Mouse (Mus musculus): ENCODE measurements around the gene Vav2. TPM values are rescaled to one million over a fixed set of nuclear protein-coding genes. Genes with fewer than 3 reads are reported as not detected.
A peak's percentile ranks its signal among the peaks of the same experiment; 100 is the strongest.

The Vav2 gene
- polyA plus RNA-seq, 1 experiment = 18.8 TPM

- Histone ChIP-seq H3K27ac (ENCODE audit: control insufficient read depth, insufficient read depth, low read depth, low read length, poor library complexity) (no peak overlapping the region), H3K4me3 (replicated peaks; ENCODE audit: control insufficient read depth, low read depth, low read length) (no peak overlapping the region), H3K4me1 (ENCODE audit: control insufficient read depth, insufficient read depth, low read length) (peaks cover 9% of the 10 kb centered on the region; the same call in 1 of the 2 replicates)
- WGBS = 74% methylated on average over 2 of the region's 2 CpGs
- TF ChIP-seq CTCF (IDR thresholded peaks at IDR 0.05; ENCODE audit: control insufficient read depth, insufficient read depth, low read length) (no peak), POLR2A (IDR thresholded peaks at IDR 0.05; ENCODE audit: borderline replicate concordance, control insufficient read depth, low read depth, low read length) (no peak)
These were observed 68.4 kb downstream of the Vav2 start for GRCm38 (mm10) chr2:27358461-27358860.

GRCm38 (mm10) chr2:27355684-27356083 lies 71.1 kb downstream of the Vav2 start:
- peak overlapping the region; percentile 71; the same call in 1 of the 2 replicates for H3K27ac ChIP-seq (ENCODE audit: control insufficient read depth, insufficient read depth, low read depth, low read length, poor library complexity)
- WGBS = 67% methylated on average over 4 of the region's 4 CpGs
- H3K4me1 ChIP-seq (ENCODE audit: control insufficient read depth, insufficient read depth, low read length) = peaks cover 9% of the 10 kb centered on the region; the same call in 1 of the 2 replicates
- H3K4me3 ChIP-seq (replicated peaks; ENCODE audit: control insufficient read depth, low read depth, low read length) = no peak overlapping the region
- TF ChIP-seq CTCF (IDR thresholded peaks at IDR 0.05; ENCODE audit: control insufficient read depth, insufficient read depth, low read length) = no peak
- no peak for TF ChIP-seq POLR2A (IDR thresholded peaks at IDR 0.05; ENCODE audit: borderline replicate concordance, control insufficient read depth, low read depth, low read length)

GRCm38 (mm10) chr2:27354610-27355211 lies 72.1 kb downstream of the Vav2 start:
- peak overlapping the region; percentile 71 for H3K27ac ChIP-seq (ENCODE audit: control insufficient read depth, insufficient read depth, low read depth, low read length, poor library complexity)
- H3K4me1 ChIP-seq (ENCODE audit: control insufficient read depth, insufficient read depth, low read length) = peaks cover 12% of the 10 kb centered on the region
- 40% methylated on average over 6 of the region's 6 CpGs for WGBS
- H3K4me3 ChIP-seq (replicated peaks; ENCODE audit: control insufficient read depth, low read depth, low read length) = no peak overlapping the region
- no peak for TF ChIP-seq POLR2A (IDR thresholded peaks at IDR 0.05; ENCODE audit: borderline replicate concordance, control insufficient read depth, low read depth, low read length)
- no peak for TF ChIP-seq CTCF (IDR thresholded peaks at IDR 0.05; ENCODE audit: control insufficient read depth, insufficient read depth, low read length)

- Histone ChIP-seq H3K27ac (ENCODE audit: control insufficient read depth, insufficient read depth, low read depth, low read length, poor library complexity) (no peak overlapping the region), H3K4me3 (replicated peaks; ENCODE audit: control insufficient read depth, low read depth, low read length) (no peak overlapping the region), H3K4me1 (ENCODE audit: control insufficient read depth, insufficient read depth, low read length) (peaks cover 18% of the 10 kb centered on the region)
- 81% methylated on average over 8 of the region's 8 CpGs for WGBS
- TF ChIP-seq POLR2A (IDR thresholded peaks at IDR 0.05; ENCODE audit: borderline replicate concordance, control insufficient read depth, low read depth, low read length) (no peak), CTCF (IDR thresholded peaks at IDR 0.05; ENCODE audit: control insufficient read depth, insufficient read depth, low read length) (no peak)
These were observed 74.1 kb downstream of the Vav2 start for GRCm38 (mm10) chr2:27352720-27353119.

GRCm38 (mm10) chr2:27350371-27350770 lies 76.5 kb downstream of the Vav2 start:
- 14% methylated on average over 5 of the region's 5 CpGs for WGBS
- Histone ChIP-seq H3K4me3 (replicated peaks; ENCODE audit: control insufficient read depth, low read depth, low read length) (no peak overlapping the region), H3K4me1 (ENCODE audit: control insufficient read depth, insufficient read depth, low read length) (peaks cover 17% of the 10 kb centered on the region), H3K27ac (ENCODE audit: control insufficient read depth, insufficient read depth, low read depth, low read length, poor library complexity) (no peak overlapping the region)
- TF ChIP-seq POLR2A (IDR thresholded peaks at IDR 0.05; ENCODE audit: borderline replicate concordance, control insufficient read depth, low read depth, low read length) (no peak), CTCF (IDR thresholded peaks at IDR 0.05; ENCODE audit: control insufficient read depth, insufficient read depth, low read length) (no peak)

- TF ChIP-seq CTCF (IDR thresholded peaks at IDR 0.05; ENCODE audit: control insufficient read depth, insufficient read depth, low read length) (no peak), POLR2A (IDR thresholded peaks at IDR 0.05; ENCODE audit: borderline replicate concordance, control insufficient read depth, low read depth, low read length) (no peak)
- Histone ChIP-seq H3K4me3 (replicated peaks; ENCODE audit: control insufficient read depth, low read depth, low read length) (no peak overlapping the region), H3K4me1 (ENCODE audit: control insufficient read depth, insufficient read depth, low read length) (peaks cover 4% of the 10 kb centered on the region; the same call in 1 of the 2 replicates), H3K27ac (ENCODE audit: control insufficient read depth, insufficient read depth, low read depth, low read length, poor library complexity) (no peak overlapping the region)
- WGBS = 59% methylated on average over 12 of the region's 12 CpGs
These were observed 82.8 kb downstream of the Vav2 start for GRCm38 (mm10) chr2:27343984-27344453.

- TF ChIP-seq CTCF (IDR thresholded peaks at IDR 0.05; ENCODE audit: control insufficient read depth, insufficient read depth, low read length) (no peak), POLR2A (IDR thresholded peaks at IDR 0.05; ENCODE audit: borderline replicate concordance, control insufficient read depth, low read depth, low read length) (no peak)
- no peak overlapping the region for H3K4me3 ChIP-seq (replicated peaks; ENCODE audit: control insufficient read depth, low read depth, low read length)
- 89% methylated on average over 6 of the region's 6 CpGs for WGBS
- H3K4me1 ChIP-seq (ENCODE audit: control insufficient read depth, insufficient read depth, low read length) = no peaks in the 10 kb centered on the region
- H3K27ac ChIP-seq (ENCODE audit: control insufficient read depth, insufficient read depth, low read depth, low read length, poor library complexity) = no peak overlapping the region
These were observed 86.2 kb downstream of the Vav2 start for GRCm38 (mm10) chr2:27340682-27341081.

GRCm38 (mm10) chr2:27339051-27339450 lies 87.8 kb downstream of the Vav2 start:
- no peak for TF ChIP-seq POLR2A (IDR thresholded peaks at IDR 0.05; ENCODE audit: borderline replicate concordance, control insufficient read depth, low read depth, low read length)
- TF ChIP-seq CTCF (IDR thresholded peaks at IDR 0.05; ENCODE audit: control insufficient read depth, insufficient read depth, low read length) = no peak
- 87% methylated on average over 8 of the region's 8 CpGs for WGBS
- no peaks in the 10 kb centered on the region for H3K4me1 ChIP-seq (ENCODE audit: control insufficient read depth, insufficient read depth, low read length)
- H3K27ac ChIP-seq (ENCODE audit: control insufficient read depth, insufficient read depth, low read depth, low read length, poor library complexity) = no peak overlapping the region
- H3K4me3 ChIP-seq (replicated peaks; ENCODE audit: control insufficient read depth, low read depth, low read length) = no peak overlapping the region

Measured in bone marrow, adult 2 months (tissue).